Mouse (Mus musculus): ENCODE data around the gene Ogfr. TPM values are rescaled to one million over a fixed set of nuclear protein-coding genes. Genes with fewer than 3 reads are reported as not detected.
A peak's percentile ranks its signal among the peaks of the same experiment; 100 is the strongest.

The Ogfr gene
- total RNA-seq (2021): 10 to 100 TPM; 61.5 to 62.9 TPM
- long read RNA-seq, experiment 1, transcript Ogfr-201 (7 exons, 2,449 nt): major isoform, 39 of 54 reads
- long read RNA-seq, experiment 1, partial matches to known transcripts: 2 of 54 reads
- long read RNA-seq, experiment 1, other reads (novel, unspliced or antisense): 13 of 54 reads
- long read RNA-seq, experiment 2, transcript Ogfr-201 (7 exons, 2,449 nt): major isoform, 39 of 51 reads
- long read RNA-seq, experiment 2, partial matches to known transcripts: 1 of 51 reads
- long read RNA-seq, experiment 2, other reads (novel, unspliced or antisense): 11 of 51 reads

GRCm38 (mm10) chr2:180589123-180589831 is at the start of gene Ogfr:
Gene Ogfr, plus strand, starts transcription at chr2:180589245.
- intact Hi-C loops (cut with DNase I): no loop called here
- peak; percentile 84 to 85 for DNase-seq (ENCODE audit: low spot score in 2 of 2)

DNA sequence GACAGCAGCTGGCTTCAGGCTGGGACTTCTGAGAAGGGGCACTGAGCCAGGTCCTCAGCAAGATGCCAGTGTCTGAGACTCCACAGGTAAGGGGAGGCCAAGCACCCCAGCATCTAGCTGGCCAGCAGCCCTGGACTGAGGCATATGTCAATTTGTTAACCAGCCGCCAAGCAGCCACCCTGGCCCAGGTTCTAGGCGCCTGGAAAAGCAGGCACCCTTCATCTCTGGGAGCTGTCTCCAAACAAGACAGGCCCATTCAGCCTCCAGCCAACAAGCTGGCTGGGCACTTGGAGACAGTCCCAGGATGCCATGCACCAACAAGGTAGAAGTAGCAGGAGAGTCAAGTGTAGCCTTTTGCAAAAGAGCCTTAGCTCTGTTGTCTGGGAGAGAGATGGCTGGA is 45.4 kb upstream of the Ogfr start:
- DNase-seq (ENCODE audit: low spot score in 2 of 2): no peak
- intact Hi-C loops (cut with DNase I): no loop called here

- DNase-seq (ENCODE audit: low spot score in 2 of 2): no peak
- intact Hi-C loops (cut with DNase I): no loop called here
These were observed 44.0 kb upstream of the Ogfr start for GRCm38 (mm10) chr2:180545046-180545445.

- DNase-seq (ENCODE audit: low spot score in 2 of 2): peak in 1 of 2 experiments; percentile 52
- intact Hi-C loops (cut with DNase I): no loop called here
These were observed 41.5 kb upstream of the Ogfr start for GRCm38 (mm10) chr2:180547384-180548106.

- peak in 1 of 2 experiments; percentile 53 for DNase-seq (ENCODE audit: low spot score in 2 of 2)
These were observed 36.7 kb upstream of the Ogfr start for GRCm38 (mm10) chr2:180552340-180552739.

GRCm38 (mm10) chr2:180555219-180555618 is 33.8 kb upstream of the Ogfr start:
- intact Hi-C loops (cut with DNase I): loop anchor here (5.0 kb wide), 1 partner anchor 83 kb away; no protein-coding TSS in a partner anchor
- no peak for DNase-seq (ENCODE audit: low spot score in 2 of 2)

More at GRCm38 (mm10) chr2:180552340-180552739, 36.7 kb upstream of the Ogfr start:
- intact Hi-C loops (cut with DNase I): no loop called here

DNA sequence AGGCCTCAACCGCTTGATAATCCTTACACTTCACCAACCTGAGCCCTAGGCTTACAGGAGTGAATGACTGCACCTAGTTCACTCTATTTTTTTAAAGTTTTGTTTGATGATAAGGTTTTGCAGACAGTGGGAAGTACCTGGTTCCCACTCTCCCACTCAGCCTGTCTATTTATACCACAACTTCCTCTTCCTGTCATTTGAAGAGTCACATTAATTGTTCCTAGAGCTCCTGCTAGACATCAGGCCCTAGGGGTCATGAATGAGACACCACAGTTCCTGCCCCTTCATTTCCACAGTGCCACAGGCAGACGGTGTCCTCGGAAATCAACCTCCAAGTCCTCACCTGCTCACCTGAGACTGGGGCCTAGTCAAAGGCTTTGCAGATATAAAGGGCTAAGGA is 32.6 kb upstream of the Ogfr start:
- DNase-seq (ENCODE audit: low spot score in 2 of 2): no peak
- intact Hi-C loops (cut with DNase I): loop anchor here (5.0 kb wide), 1 partner anchor 84 kb away; no protein-coding TSS in a partner anchor

DNA sequence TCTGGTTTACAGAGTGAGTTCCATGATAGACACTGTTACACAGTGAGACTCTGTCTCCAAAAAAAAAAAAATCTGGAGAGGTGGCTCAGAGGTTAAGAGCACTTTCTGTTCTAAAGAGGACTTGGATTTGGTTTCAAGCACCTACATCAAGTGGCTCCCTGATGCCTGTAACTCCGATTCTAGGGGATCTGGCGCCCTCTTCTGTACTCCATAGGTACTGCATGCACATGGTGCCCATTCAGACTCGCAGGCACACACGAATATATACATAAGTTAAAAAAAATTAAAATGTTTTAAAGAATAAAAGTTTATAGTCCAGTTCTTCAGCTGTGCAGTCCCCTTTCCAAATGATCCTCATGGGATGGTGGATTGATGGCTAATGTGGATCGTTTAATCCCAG is 28.8 kb upstream of the Ogfr start:
- no peak for DNase-seq (ENCODE audit: low spot score in 2 of 2)
- intact Hi-C loops (cut with DNase I): no loop called here

GRCm38 (mm10) chr2:180562146-180562545 is 26.9 kb upstream of the Ogfr start:
- no peak for DNase-seq (ENCODE audit: low spot score in 2 of 2)
- intact Hi-C loops (cut with DNase I): no loop called here

- intact Hi-C loops (cut with DNase I): no loop called here
- DNase-seq (ENCODE audit: low spot score in 2 of 2): no peak
These were observed 25.7 kb upstream of the Ogfr start for GRCm38 (mm10) chr2:180563296-180563695.

GRCm38 (mm10) chr2:180563841-180564240 is 25.2 kb upstream of the Ogfr start:
- no peak for DNase-seq (ENCODE audit: low spot score in 2 of 2)
- intact Hi-C loops (cut with DNase I): no loop called here

DNA sequence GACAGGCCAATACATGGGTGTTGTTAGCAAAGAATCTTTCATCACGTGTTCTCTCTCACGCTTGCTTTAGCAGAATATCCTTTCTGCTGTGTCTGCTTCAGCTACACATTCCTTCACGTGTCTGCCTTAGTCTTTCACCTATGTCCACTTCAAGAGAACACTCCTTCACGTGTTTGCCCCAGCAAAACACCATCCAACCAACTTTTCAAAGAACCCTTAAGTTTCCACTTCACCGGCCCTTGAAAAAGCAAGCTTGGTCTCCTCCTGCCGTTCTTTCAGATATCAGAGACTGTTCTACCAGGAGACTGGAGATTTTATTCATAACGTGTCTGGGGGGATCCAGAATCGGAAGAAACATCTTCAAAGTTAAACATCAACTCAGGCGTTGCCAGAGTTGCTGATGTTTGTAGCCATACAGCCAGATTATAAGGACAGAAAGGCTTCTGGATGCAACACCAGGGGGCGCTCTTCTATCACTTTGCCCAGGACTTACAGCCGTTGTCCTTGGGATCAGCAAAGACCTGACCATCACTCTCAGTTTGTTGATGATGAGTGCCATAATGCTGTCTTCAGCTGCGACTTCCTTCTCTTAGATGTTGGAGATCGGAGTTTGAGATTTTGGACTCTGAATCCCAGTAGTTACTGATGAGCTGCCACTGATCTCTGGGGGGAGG is 22.7 kb upstream of the Ogfr start:
- intact Hi-C loops (cut with DNase I): no loop called here
- DNase-seq (ENCODE audit: low spot score in 2 of 2): no peak

GRCm38 (mm10) chr2:180569028-180569643 is 19.9 kb upstream of the Ogfr start:
- intact Hi-C loops (cut with DNase I): no loop called here
- DNase-seq (ENCODE audit: low spot score in 2 of 2): peak in 1 of 2 experiments; percentile 36

DNA sequence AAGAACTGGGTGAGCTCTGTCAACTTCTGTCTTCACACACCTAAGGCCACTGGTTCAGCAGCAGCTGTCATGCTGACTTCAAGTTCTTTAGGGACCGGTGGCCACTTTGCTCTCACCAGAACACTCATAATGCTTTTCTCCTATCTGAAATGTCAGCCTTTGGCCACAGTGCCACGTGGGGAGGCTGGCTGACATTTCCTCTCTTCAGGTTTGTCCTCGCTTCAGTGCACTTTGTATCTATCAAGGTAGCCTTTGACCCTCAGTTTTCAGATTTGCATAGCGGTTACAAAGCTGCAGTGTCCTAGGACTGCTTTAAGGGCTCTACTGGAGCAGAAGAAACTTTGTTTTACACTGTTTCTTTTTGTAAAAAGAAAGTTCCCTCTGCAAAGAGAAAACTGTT is 12.6 kb upstream of the Ogfr start:
- DNase-seq (ENCODE audit: low spot score in 2 of 2): no peak
- intact Hi-C loops (cut with DNase I): loop anchor here (5.0 kb wide), 1 partner anchor 219 kb away; no protein-coding TSS in a partner anchor

DNA sequence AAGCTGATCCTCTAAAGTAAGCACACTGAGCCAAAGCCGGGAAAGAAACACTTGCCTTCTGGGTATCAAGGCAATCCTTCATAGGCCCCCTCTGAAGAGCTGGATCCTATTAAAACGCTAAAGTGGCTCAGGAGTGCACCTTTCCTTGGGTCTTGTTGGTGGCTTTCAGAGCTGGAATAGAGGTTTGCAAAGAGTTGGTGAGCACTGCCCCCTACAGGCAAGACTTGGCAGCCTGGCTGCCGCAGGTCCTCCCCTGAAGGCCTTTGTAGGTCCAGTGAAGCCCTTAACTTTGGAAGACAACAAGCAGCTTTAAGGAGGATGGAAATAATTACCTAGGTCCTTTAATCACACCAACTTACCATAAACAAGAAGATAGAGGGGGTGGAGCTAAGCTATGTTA is 10.4 kb upstream of the Ogfr start:
- peak; percentile 62 to 81 for DNase-seq (ENCODE audit: low spot score in 2 of 2)
- intact Hi-C loops (cut with DNase I): loop anchor here (1.0 to 5.0 kb wide), 2 partner anchors 106 to 221 kb away; no protein-coding TSS in a partner anchor

DNA sequence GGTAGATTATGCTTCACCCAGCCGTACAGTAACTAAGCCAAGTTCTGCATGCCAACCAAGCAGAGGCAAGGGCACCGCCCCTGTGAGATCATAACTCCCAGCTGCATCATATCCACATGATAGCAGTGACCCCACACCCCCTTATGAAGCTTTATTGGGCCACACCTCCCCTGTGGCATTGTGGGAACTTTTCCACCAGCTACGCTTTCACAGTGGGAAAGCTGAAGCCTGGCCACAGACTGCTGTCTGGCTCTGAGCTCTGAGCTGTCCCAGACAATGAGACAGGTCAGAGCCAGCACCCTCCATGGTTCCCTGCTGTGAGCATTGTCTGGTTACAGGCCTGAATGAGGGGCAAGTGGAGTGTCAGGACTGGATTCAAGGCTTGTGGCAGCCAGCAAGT is 8.0 kb upstream of the Ogfr start, which contains the start of gene Mrgbp:
TSS of gene Mrgbp (plus strand) at position 303 of the 400 bp plus-strand sequence.
- intact Hi-C loops (cut with DNase I): loop anchor here (2.0 to 5.0 kb wide), 3 partner anchors 76 to 306 kb away; no protein-coding TSS in a partner anchor
- DNase-seq (ENCODE audit: low spot score in 2 of 2): no peak

DNA sequence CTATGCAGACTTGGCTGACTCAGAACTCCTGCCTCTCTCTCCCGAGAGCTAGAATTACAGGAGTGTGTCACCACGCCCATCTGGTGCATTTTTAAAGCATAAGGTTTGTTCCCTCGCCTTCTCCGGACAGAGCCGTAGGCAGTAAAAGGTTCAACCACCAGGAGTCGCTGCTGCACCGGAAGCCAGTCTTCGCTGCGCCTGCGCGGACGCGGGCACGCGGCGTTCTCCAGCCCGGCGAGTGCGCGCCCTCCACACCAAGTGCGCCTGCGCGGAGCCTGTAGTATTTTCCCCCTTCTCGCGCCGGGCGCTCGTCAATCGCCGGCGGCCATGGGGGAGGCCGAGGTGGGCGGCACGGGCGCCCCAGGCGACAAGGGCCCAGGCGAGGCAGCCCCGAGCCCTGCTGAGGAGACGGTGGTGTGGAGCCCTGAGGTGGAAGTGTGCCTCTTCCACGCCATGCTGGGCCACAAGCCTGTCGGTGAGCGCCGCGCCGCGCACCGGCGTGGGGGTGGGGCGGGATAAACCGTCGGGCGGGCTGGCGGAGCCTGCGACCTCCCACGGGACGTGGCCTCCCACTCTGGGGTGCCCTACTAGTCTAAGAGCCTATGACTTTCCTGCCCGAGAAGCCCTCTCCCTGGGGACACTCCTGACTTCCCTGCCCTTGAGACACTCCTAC is 6.4 kb upstream of the Ogfr start:
- intact Hi-C loops (cut with DNase I): loop anchor here (2.0 to 5.0 kb wide), 3 partner anchors 75 to 194 kb away; partner anchors contain the start of gene Bhlhe23
- DNase-seq (ENCODE audit: low spot score in 2 of 2): peak; percentile 96 to 98

DNA sequence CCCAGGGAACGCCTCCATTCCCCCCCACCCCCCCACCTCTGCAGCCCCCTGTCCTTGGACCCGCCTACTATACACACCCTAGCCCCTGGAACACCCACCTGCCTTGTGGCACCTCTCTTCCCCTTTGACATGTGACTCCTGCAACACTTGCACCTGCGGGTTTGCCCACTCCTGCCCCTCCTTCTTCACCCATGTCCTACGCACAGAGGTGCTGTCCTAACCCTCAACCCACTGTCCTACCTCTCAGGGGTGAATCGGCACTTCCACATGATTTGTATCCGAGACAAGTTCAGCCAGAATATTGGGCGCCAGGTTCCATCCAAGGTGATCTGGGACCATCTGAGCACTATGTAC is 5.9 kb upstream of the Ogfr start:
- no peak for DNase-seq (ENCODE audit: low spot score in 2 of 2)
- intact Hi-C loops (cut with DNase I): loop anchor here (2.0 to 5.0 kb wide), 3 partner anchors 74 to 194 kb away; partner anchors contain the start of gene Bhlhe23

Data from left cerebral cortex, postnatal 14 days (tissue).